Mouse (Mus musculus): ENCODE results near the gene Itprid2. TPM values are rescaled to one million over a fixed set of nuclear protein-coding genes. Genes with fewer than 3 reads are reported as not detected.

Itprid2 gene
- polyA plus RNA-seq, 1 experiment, result 0.02 TPM

GRCm38 (mm10) chr2:79717846-79718245, 82.7 kb downstream of the Itprid2 start:
- Histone ChIP-seq H3K9me3 (ENCODE audit: control insufficient read depth, low read length) (no peaks in the 10 kb centered on the region), H3K36me3 (ENCODE audit: control insufficient read depth) (no peaks in the 10 kb centered on the region), H3K27me3 (ENCODE audit: control insufficient read depth) (no peaks in the 10 kb centered on the region), H3K4me1 (ENCODE audit: control insufficient read depth) (no peaks in the 10 kb centered on the region), H3K4me3 (replicated peaks) (no peak overlapping the region)
- TF ChIP-seq TAL1 (IDR thresholded peaks at IDR 0.05; ENCODE audit: low read length), result no peak
- no peak for TF ChIP-seq GATA1 (IDR thresholded peaks at IDR 0.05; ENCODE audit: low read length)

- Histone ChIP-seq H3K36me3 (ENCODE audit: control insufficient read depth) (no peaks in the 10 kb centered on the region), H3K27me3 (ENCODE audit: control insufficient read depth) (no peaks in the 10 kb centered on the region), H3K4me3 (replicated peaks) (no peak overlapping the region), H3K9me3 (ENCODE audit: control insufficient read depth, low read length) (no peaks in the 10 kb centered on the region), H3K4me1 (ENCODE audit: control insufficient read depth) (no peaks in the 10 kb centered on the region)
- no peak for TF ChIP-seq TAL1 (IDR thresholded peaks at IDR 0.05; ENCODE audit: low read length)
- TF ChIP-seq GATA1 (IDR thresholded peaks at IDR 0.05; ENCODE audit: low read length), result no peak
Observed at GRCm38 (mm10) chr2:79722415-79722814, 87.3 kb downstream of the Itprid2 start.

Other genes with a start within 250 kb of the Itprid2 start
- gene Neurod1, start 178.6 kb upstream of the Itprid2 start, polyA plus RNA-seq (2012), result not detected in 2 replicates
- 0.02 TPM in 1 of 2 replicates, not detected in the other for gene Cerkl, start 178.6 kb upstream of the Itprid2 start, polyA plus RNA-seq (2012)
- not detected in 2 replicates for gene Ppp1r1c, start 72.4 kb downstream of the Itprid2 start, polyA plus RNA-seq (2012)